Mouse (Mus musculus) heart, embryonic 15.5 days (tissue): ENCODE results near the gene Camsap2. TPM values are rescaled to one million over a fixed set of nuclear protein-coding genes. Genes with fewer than 3 reads are reported as not detected.

ENCODE experiments used
- ATAC-seq: fragments of 200-750 bp; cut with Nextera tagmentation; replicated peaks from 2 replicates; pipeline ENCODE4 v1.8.0; 2017; ENCODE audit warnings: low read depth, moderate TSS enrichment; ENCODE audit not compliant: insufficient number of reproducible peaks, insufficient read depth, low FRiP score
- H3K27ac ChIP-seq: fragments of 300-500 bp; sonication (generic); 2 replicates; pipeline ENCODE4 v1.5.1; 2015; ENCODE audit warnings: mild to moderate bottlenecking, inconsistent platforms
- H3K27me3 ChIP-seq: fragments of 300-500 bp; sonication (generic); 2 replicates; pipeline ENCODE4 v1.6.1; 2015; ENCODE audit warnings: inconsistent platforms
- H3K36me3 ChIP-seq: fragments of 300-500 bp; sonication (generic); 2 replicates; pipeline ENCODE4 v1.6.1; 2015; ENCODE audit warnings: mild to moderate bottlenecking, inconsistent platforms
- H3K4me1 ChIP-seq: fragments of 300-500 bp; sonication (generic); replicated peaks from 2 replicates; pipeline ENCODE4 v1.6.1; 2015; ENCODE audit warnings: inconsistent platforms
- H3K4me2 ChIP-seq: fragments of 300-500 bp; sonication (generic); 2 replicates; pipeline ENCODE4 v1.6.1; 2015; ENCODE audit warnings: inconsistent platforms, mild to moderate bottlenecking, moderate library complexity
- H3K4me3 ChIP-seq: fragments of 300-500 bp; sonication (generic); 2 replicates; pipeline ENCODE4 v1.5.1; 2015; ENCODE audit warnings: mild to moderate bottlenecking, inconsistent platforms
- H3K9ac ChIP-seq: fragments of 300-500 bp; sonication (generic); 2 replicates; pipeline ENCODE4 v1.6.1; 2015; ENCODE audit warnings: mild to moderate bottlenecking, inconsistent platforms
- H3K9me3 ChIP-seq: fragments of 300-500 bp; sonication (generic); replicated peaks from 2 replicates; pipeline ENCODE4 v1.6.1; 2016; ENCODE audit warnings: inconsistent platforms
- WGBS: fragments of 180-500 bp; shearing (Covaris S2); methylation state at CpG from one replicate; pipeline ENCODE4 v1.1.7; 2015; ENCODE audit warnings: mixed read lengths; 5-methylcytosine and 5-hydroxymethylcytosine counted together
- polyA plus RNA-seq: library from polyadenylated mRNA; unstranded; fragments of >200 nt; fragmentation: Nextera tagmentation; extraction: Ambion mirVana; gene quantifications from 2 replicates; pipeline ENCODE4 v1.2.1, GENCODE M21; 2015

Gene Camsap2
- polyA plus RNA-seq, 1 experiment from 2014 or later = 5.6 TPM

GRCm38 (mm10) chr1:136232986-136233790 is 112.7 kb downstream of the Camsap2 start:
- no peak for ATAC-seq
- H3K36me3 ChIP-seq = no peaks in the 10 kb centered on the region
- peak overlapping the region; percentile 62 for H3K4me3 ChIP-seq
- no peak overlapping the region for H3K9ac ChIP-seq
- H3K27ac ChIP-seq = no peak overlapping the region
- WGBS = 5% methylated on average over 23 of the region's 23 CpGs
- no peaks in the 10 kb centered on the region for H3K9me3 ChIP-seq
- peak overlapping the region; percentile 85 for H3K4me2 ChIP-seq
- H3K27me3 ChIP-seq = peaks cover 35% of the 10 kb centered on the region
- peaks cover 27% of the 10 kb centered on the region for H3K4me1 ChIP-seq

GRCm38 (mm10) chr1:136232285-136232926 is 113.5 kb downstream of the Camsap2 start:
- Histone ChIP-seq H3K27me3 (peaks cover 35% of the 10 kb centered on the region), H3K27ac (no peak overlapping the region), H3K4me1 (peaks cover 32% of the 10 kb centered on the region), H3K9ac (no peak overlapping the region), H3K4me3 (peak overlapping the region; percentile 62), H3K9me3 (no peaks in the 10 kb centered on the region), H3K4me2 (peak overlapping the region; percentile 85; the same call in 1 of the 2 replicates), H3K36me3 (no peaks in the 10 kb centered on the region)
- ATAC-seq = no peak
- 13% methylated on average over 9 of the region's 9 CpGs for WGBS

- Histone ChIP-seq H3K9ac (no peak overlapping the region), H3K4me2 (peak overlapping the region; percentile 85; the same call in 1 of the 2 replicates), H3K4me3 (no peak overlapping the region), H3K4me1 (peaks cover 32% of the 10 kb centered on the region), H3K27me3 (peaks cover 38% of the 10 kb centered on the region), H3K36me3 (no peaks in the 10 kb centered on the region), H3K9me3 (no peaks in the 10 kb centered on the region), H3K27ac (no peak overlapping the region)
- 13% methylated on average over 6 of the region's 6 CpGs for WGBS
- ATAC-seq = no peak
Observed at GRCm38 (mm10) chr1:136231596-136231995, 114.3 kb downstream of the Camsap2 start.

- no peak overlapping the region; the same call in 1 of the 2 replicates for H3K4me2 ChIP-seq
- WGBS = 58% methylated on average over 11 of the region's 11 CpGs
- H3K9me3 ChIP-seq = no peaks in the 10 kb centered on the region
- H3K36me3 ChIP-seq = no peaks in the 10 kb centered on the region
- ATAC-seq = no peak
- no peak overlapping the region for H3K27ac ChIP-seq
- no peak overlapping the region for H3K4me3 ChIP-seq
- peaks cover 32% of the 10 kb centered on the region for H3K4me1 ChIP-seq
- H3K9ac ChIP-seq = no peak overlapping the region
- H3K27me3 ChIP-seq = peaks cover 38% of the 10 kb centered on the region
Observed at GRCm38 (mm10) chr1:136230201-136230600, 115.7 kb downstream of the Camsap2 start.

GRCm38 (mm10) chr1:136229040-136229373 is 116.9 kb downstream of the Camsap2 start:
- 49% methylated on average over 6 of the region's 6 CpGs for WGBS
- H3K4me2 ChIP-seq = no peak overlapping the region; the same call in 1 of the 2 replicates
- no peaks in the 10 kb centered on the region for H3K36me3 ChIP-seq
- H3K27me3 ChIP-seq = peaks cover 37% of the 10 kb centered on the region
- H3K27ac ChIP-seq = no peak overlapping the region
- ATAC-seq = no peak
- H3K9me3 ChIP-seq = no peaks in the 10 kb centered on the region
- H3K4me1 ChIP-seq = peaks cover 24% of the 10 kb centered on the region
- H3K4me3 ChIP-seq = no peak overlapping the region
- H3K9ac ChIP-seq = no peak overlapping the region

GRCm38 (mm10) chr1:136228328-136229039 is 117.4 kb downstream of the Camsap2 start:
- no peak overlapping the region for H3K27ac ChIP-seq
- H3K4me3 ChIP-seq = no peak overlapping the region
- WGBS = 17% methylated on average over 13 of the region's 13 CpGs
- no peak for ATAC-seq
- peak overlapping the region; percentile 32; the same call in 1 of the 2 replicates for H3K4me2 ChIP-seq
- no peaks in the 10 kb centered on the region for H3K9me3 ChIP-seq
- no peaks in the 10 kb centered on the region for H3K36me3 ChIP-seq
- peaks cover 19% of the 10 kb centered on the region for H3K4me1 ChIP-seq
- no peak overlapping the region for H3K9ac ChIP-seq
- peaks cover 32% of the 10 kb centered on the region for H3K27me3 ChIP-seq

- Histone ChIP-seq H3K36me3 (no peaks in the 10 kb centered on the region), H3K4me3 (no peak overlapping the region), H3K9me3 (no peaks in the 10 kb centered on the region), H3K9ac (no peak overlapping the region), H3K4me2 (no peak overlapping the region), H3K27me3 (peaks cover 27% of the 10 kb centered on the region), H3K4me1 (peaks cover 13% of the 10 kb centered on the region), H3K27ac (no peak overlapping the region)
- WGBS = 66% methylated on average over 4 of the region's 4 CpGs
- ATAC-seq = no peak
Observed at GRCm38 (mm10) chr1:136227870-136228269, 118.0 kb downstream of the Camsap2 start.

GRCm38 (mm10) chr1:136226626-136227025 is 119.3 kb downstream of the Camsap2 start:
- Histone ChIP-seq H3K27me3 (peaks cover 15% of the 10 kb centered on the region; the same call in 1 of the 2 replicates), H3K4me1 (peaks cover 12% of the 10 kb centered on the region), H3K4me3 (no peak overlapping the region), H3K36me3 (no peaks in the 10 kb centered on the region), H3K9me3 (no peaks in the 10 kb centered on the region), H3K27ac (no peak overlapping the region), H3K9ac (no peak overlapping the region), H3K4me2 (no peak overlapping the region)
- WGBS = 80% methylated on average over 8 of the region's 8 CpGs
- no peak for ATAC-seq

- H3K36me3 ChIP-seq = no peaks in the 10 kb centered on the region
- H3K27ac ChIP-seq = no peak overlapping the region
- H3K27me3 ChIP-seq = peaks cover 8% of the 10 kb centered on the region; the same call in 1 of the 2 replicates
- no peak overlapping the region for H3K4me3 ChIP-seq
- H3K4me1 ChIP-seq = peaks cover 12% of the 10 kb centered on the region
- no peak for ATAC-seq
- no peaks in the 10 kb centered on the region for H3K9me3 ChIP-seq
- no peak overlapping the region for H3K4me2 ChIP-seq
- WGBS = 91% methylated on average over 8 of the region's 8 CpGs
- no peak overlapping the region for H3K9ac ChIP-seq
Observed at GRCm38 (mm10) chr1:136225846-136226245, 120.1 kb downstream of the Camsap2 start.

- Histone ChIP-seq H3K9me3 (no peaks in the 10 kb centered on the region), H3K27me3 (0 out of 2 replicates have a peak, but pooled peaks cover 3% of the 10 kb centered on the region), H3K9ac (no peak overlapping the region), H3K4me3 (no peak overlapping the region), H3K4me2 (no peak overlapping the region), H3K36me3 (no peaks in the 10 kb centered on the region), H3K4me1 (peaks cover 11% of the 10 kb centered on the region), H3K27ac (no peak overlapping the region)
- WGBS = 82% methylated on average over 10 of the region's 10 CpGs
- no peak for ATAC-seq
Observed at GRCm38 (mm10) chr1:136223758-136224342, 122.1 kb downstream of the Camsap2 start.

GRCm38 (mm10) chr1:136222386-136222785 is 123.5 kb downstream of the Camsap2 start:
- Histone ChIP-seq H3K4me1 (no peaks in the 10 kb centered on the region), H3K27me3 (0 out of 2 replicates have a peak, but pooled peaks cover 3% of the 10 kb centered on the region), H3K9me3 (no peaks in the 10 kb centered on the region), H3K4me3 (no peak overlapping the region), H3K27ac (no peak overlapping the region), H3K4me2 (no peak overlapping the region), H3K36me3 (no peaks in the 10 kb centered on the region), H3K9ac (no peak overlapping the region)
- 81% methylated on average over 10 of the region's 10 CpGs for WGBS
- no peak for ATAC-seq
